Mouse (Mus musculus) intestine, embryonic 16.5 days (tissue): ENCODE measurements around the gene Gm13124. TPM values are rescaled to one million over a fixed set of nuclear protein-coding genes. Genes with fewer than 3 reads are reported as not detected.

Experiments used
- ATAC-seq: fragments of 200-750 bp; cut with Nextera tagmentation; 2 replicates; pipeline ENCODE4 v1.8.0; 2017; ENCODE audit warnings: moderate TSS enrichment, moderate library complexity
- H3K27ac ChIP-seq: fragments of 300-500 bp; sonication (generic); 2 replicates; pipeline ENCODE4 v1.5.1; 2014; ENCODE audit warnings: mild to moderate bottlenecking, low read length
- H3K27me3 ChIP-seq: fragments of 300-500 bp; sonication (generic); replicated peaks from 2 replicates; pipeline ENCODE4 v1.6.1; 2014; ENCODE audit warnings: low read length, control low read depth, mixed read lengths; ENCODE audit not compliant: control insufficient read depth, insufficient read depth
- H3K36me3 ChIP-seq: fragments of 300-500 bp; sonication (generic); 2 replicates; pipeline ENCODE4 v1.6.1; 2014; ENCODE audit warnings: low read length, control low read depth; ENCODE audit not compliant: control insufficient read depth, insufficient read depth
- H3K4me1 ChIP-seq: fragments of 300-500 bp; sonication (generic); 2 replicates; pipeline ENCODE4 v1.6.1; 2014; ENCODE audit warnings: low read length, control low read depth, mixed read lengths; ENCODE audit not compliant: control insufficient read depth, insufficient read depth
- H3K4me2 ChIP-seq: fragments of 300-500 bp; sonication (generic); 2 replicates; pipeline ENCODE4 v1.6.1; 2014; ENCODE audit warnings: low read depth, low read length, control low read depth
- H3K4me3 ChIP-seq: fragments of 300-500 bp; sonication (generic); 2 replicates; pipeline ENCODE4 v1.5.1; 2014; ENCODE audit warnings: mild to moderate bottlenecking, low read length
- H3K9ac ChIP-seq: fragments of 300-500 bp; sonication (generic); 2 replicates; pipeline ENCODE4 v1.6.1; 2014; ENCODE audit warnings: low read depth, low read length
- H3K9me3 ChIP-seq: fragments of 300-500 bp; sonication (generic); 2 replicates; pipeline ENCODE4 v1.6.1; 2016; ENCODE audit warnings: low read length, control low read depth; ENCODE audit not compliant: control insufficient read depth
- WGBS: fragments of 180-500 bp; shearing (Covaris S2); extraction: QIAGEN DNeasy Blood & Tissue Kit; methylation state at CpG from one replicate; pipeline ENCODE4 v1.1.7; 2014; 5-methylcytosine and 5-hydroxymethylcytosine counted together
- polyA plus RNA-seq: library from polyadenylated mRNA; unstranded; fragments of >200 nt; fragmentation: Nextera tagmentation; extraction: Ambion mirVana; gene quantifications from 2 replicates; pipeline ENCODE4 v1.2.1, GENCODE M21; 2015

Gm13124 gene
- polyA plus RNA-seq, 1 experiment from 2014 or later: not detected

GRCm38 (mm10) chr4:144544689-144545088 is 20.2 kb downstream of the Gm13124 start:
- Histone ChIP-seq H3K4me2 (no peak overlapping the region), H3K4me3 (no peak overlapping the region), H3K27ac (no peak overlapping the region), H3K9me3 (no peaks in the 10 kb centered on the region), H3K9ac (no peak overlapping the region), H3K27me3 (no peaks in the 10 kb centered on the region), H3K4me1 (no peaks in the 10 kb centered on the region), H3K36me3 (no peaks in the 10 kb centered on the region)
- WGBS: 79% methylated on average over 1 of the region's 1 CpGs
- no peak for ATAC-seq

- Histone ChIP-seq H3K4me1 (no peaks in the 10 kb centered on the region), H3K36me3 (no peaks in the 10 kb centered on the region), H3K27me3 (no peaks in the 10 kb centered on the region), H3K4me3 (no peak within 1 kb of the TSS), H3K27ac (no peak within 1 kb of the TSS), H3K9me3 (no peaks in the 10 kb centered on the region), H3K9ac (no peak within 1 kb of the TSS), H3K4me2 (no peak within 1 kb of the TSS)
- 73% methylated on average over 5 of the region's 5 CpGs for WGBS
- no peak for ATAC-seq
Observed at GRCm38 (mm10) chr4:144519522-144519921, 45.4 kb downstream of the Gm13124 start, which contains the start of gene 9430007A20Rik. 9430007A20Rik (plus strand) TSS chr4:144519822.

- no peaks in the 10 kb centered on the region for H3K27me3 ChIP-seq
- H3K4me3 ChIP-seq: no peak overlapping the region
- WGBS: 74% methylated on average over 1 of the region's 1 CpGs
- no peak overlapping the region for H3K27ac ChIP-seq
- H3K9ac ChIP-seq: no peak overlapping the region
- no peaks in the 10 kb centered on the region for H3K9me3 ChIP-seq
- H3K36me3 ChIP-seq: no peaks in the 10 kb centered on the region
- H3K4me2 ChIP-seq: no peak overlapping the region
- no peak for ATAC-seq
- H3K4me1 ChIP-seq: no peaks in the 10 kb centered on the region
Observed at GRCm38 (mm10) chr4:144506518-144506917, 58.4 kb downstream of the Gm13124 start.

Other genes with a start within 250 kb of the Gm13124 start
- not detected in 2 replicates for gene Gm13128, start 234.9 kb downstream of the Gm13124 start, polyA plus RNA-seq
- gene Gm13119, start 207.2 kb downstream of the Gm13124 start, polyA plus RNA-seq: not detected in 2 replicates
- gene Pramef20, start 187.2 kb downstream of the Gm13124 start, polyA plus RNA-seq: not detected in 2 replicates
- gene Pramef12, start 156.7 kb downstream of the Gm13124 start, polyA plus RNA-seq: 0.07 TPM in 1 of 2 replicates, not detected in the other
- gene 1700012P22Rik, start 126.4 kb downstream of the Gm13124 start, polyA plus RNA-seq: not detected in 2 replicates
- not detected in 2 replicates for gene Gm9944, start 111.8 kb downstream of the Gm13124 start, polyA plus RNA-seq
- gene Aadacl3, start 101.4 kb downstream of the Gm13124 start, polyA plus RNA-seq: not detected in 2 replicates
- gene 9430007A20Rik, start 45.3 kb downstream of the Gm13124 start, polyA plus RNA-seq: not detected in 2 replicates
- not detected in 2 replicates for gene Aadacl4, start 48.6 kb upstream of the Gm13124 start, polyA plus RNA-seq
- gene Gm436, start 121.2 kb upstream of the Gm13124 start, polyA plus RNA-seq: not detected in 2 replicates
- gene Gm13178, start 156.3 kb upstream of the Gm13124 start, polyA plus RNA-seq: 0.36 TPM in 1 of 2 replicates, not detected in the other
- 0.45 and 0.61 TPM in 2 replicates for gene Gm438, start 221.4 kb upstream of the Gm13124 start, polyA plus RNA-seq